Comparison of ENCODE assay signal across 8 mouse cellular contexts in the genomic region with DNA sequence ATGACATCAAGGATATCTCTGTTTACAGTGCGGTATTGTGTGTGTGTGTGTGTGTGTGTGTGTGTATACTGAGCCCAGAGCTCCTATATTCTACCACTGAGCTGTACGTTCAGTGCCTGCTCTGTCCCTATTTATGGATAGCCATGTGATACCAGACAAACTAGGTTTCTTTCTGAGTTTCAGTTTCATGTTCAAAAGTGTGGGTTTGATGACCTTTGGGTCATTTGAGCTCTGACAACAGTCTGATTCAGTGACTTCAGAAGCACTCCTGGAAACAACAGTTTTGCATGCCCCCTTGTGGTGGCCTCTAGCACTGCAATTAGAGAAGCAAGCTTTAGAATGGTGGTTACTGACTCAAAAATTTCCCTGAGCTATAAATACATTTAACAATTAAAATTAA. TPM values are rescaled to one million over a fixed set of nuclear protein-coding genes. Genes with fewer than 3 reads are reported as not detected.
DNase-seq lines count a peak whose midpoint lies in the region; ATAC-seq and TF ChIP-seq lines count a peak whose summit lies in the region.

No protein-coding gene starts in this region.

- TF ChIP-seq CTCF in gastrocnemius, adult 2 months (IDR thresholded peaks at IDR 0.05) = peak; percentile 98; the same call in 1 of the 2 replicates
- TF ChIP-seq CTCF in liver, adult 2 months (IDR thresholded peaks at IDR 0.05; ENCODE audit: low read depth, low read length) = peak; percentile 68

- peak overlapping the region; percentile 63 for H3K27ac ChIP-seq in gastrocnemius, adult 2 months
- no peak overlapping the region for H3K27ac ChIP-seq in kidney, embryonic 14.5 days (ENCODE audit: low read depth, low read length)
- peak overlapping the region; percentile 57 for H3K27ac ChIP-seq in liver, adult 2 months (replicated peaks; ENCODE audit: insufficient read depth, low read depth, low read length)

- WGBS in kidney, embryonic 14.5 days = 74% methylated on average over 2 of the region's 2 CpGs
- WGBS in liver, adult 2 months = 36% methylated on average over 2 of the region's 2 CpGs

- H3K4me3 ChIP-seq in gastrocnemius, adult 2 months = no peak overlapping the region
- no peak overlapping the region for H3K4me3 ChIP-seq in kidney, embryonic 14.5 days (ENCODE audit: low read length)
- peak overlapping the region; percentile 26; the same call in 1 of the 2 replicates for H3K4me3 ChIP-seq in liver, adult 2 months (ENCODE audit: insufficient read depth, low read depth, low read length)

- no peak overlapping the region for H3K9ac ChIP-seq in kidney, embryonic 14.5 days (ENCODE audit: low read depth, low read length)
- peak overlapping the region; percentile 50; the same call in 1 of the 2 replicates for H3K9ac ChIP-seq in liver, adult 2 months (ENCODE audit: low read depth, low read length)

- no peaks in the 10 kb centered on the region for H3K79me2 ChIP-seq in liver, adult 2 months (ENCODE audit: control insufficient read depth, insufficient read depth, low read length)

- peak; percentile 87 for DNase-seq in CD4-positive, CD25-positive, alpha-beta regulatory T cell, adult 2 months (ENCODE audit: low read depth, low spot score)
- DNase-seq in WW6 (ENCODE audit: low read depth, low spot score) = peak; percentile 29
- peak; percentile 88 to 91 for DNase-seq in cerebellum, postnatal 10 days
- peak; percentile 84 for DNase-seq in gastrocnemius, adult 2 months
- peak; percentile 93 for DNase-seq in liver, adult 2 months (ENCODE audit: extremely low read depth, low read depth, low spot score)
- peak; percentile 31 to 76 for DNase-seq in thymus, postnatal 10 days (ENCODE audit: low spot score in 2 of 2)

- ATAC-seq in kidney, embryonic 14.5 days (ENCODE audit: low FRiP score, low TSS enrichment) = peak; percentile 60; the same call in 1 of the 2 replicates
- peak; percentile 94 for ATAC-seq in neutrophil, adult 5-6 weeks (ENCODE audit: extremely low read depth, insufficient number of reproducible peaks, low FRiP score, poor library complexity, severe bottlenecking)

- no peaks in the 10 kb centered on the region for H3K27me3 ChIP-seq in kidney, embryonic 14.5 days (ENCODE audit: control insufficient read depth, insufficient read depth, low read length)
- no peaks in the 10 kb centered on the region for H3K27me3 ChIP-seq in liver, adult 2 months (ENCODE audit: control insufficient read depth, insufficient read depth, low read length)

- H3K9me3 ChIP-seq in kidney, embryonic 14.5 days (ENCODE audit: control insufficient read depth, low read length) = no peaks in the 10 kb centered on the region

- H3K36me3 ChIP-seq in kidney, embryonic 14.5 days (ENCODE audit: control insufficient read depth, insufficient read depth, low read length) = no peaks in the 10 kb centered on the region
- H3K36me3 ChIP-seq in liver, adult 2 months (ENCODE audit: control insufficient read depth, insufficient read depth, low read length) = no peaks in the 10 kb centered on the region

- no peaks in the 10 kb centered on the region for H3K4me1 ChIP-seq in kidney, embryonic 14.5 days (ENCODE audit: control insufficient read depth, insufficient read depth, low read length)
- peaks cover 3% of the 10 kb centered on the region; the same call in 1 of the 2 replicates for H3K4me1 ChIP-seq in liver, adult 2 months (ENCODE audit: control insufficient read depth, insufficient read depth, low read length)

- H3K4me2 ChIP-seq in kidney, embryonic 14.5 days (replicated peaks; ENCODE audit: low read depth, low read length) = no peak overlapping the region

- intact Hi-C loops in gastrocnemius, adult 2 months (cut with DNase I) = loop anchor here (2.0 to 10.0 kb wide), 4 partner anchors 51 to 492 kb away; partner anchors contain the start of gene Tent2

- TF ChIP-seq POLR2A in liver, adult 2 months (IDR thresholded peaks at IDR 0.05; ENCODE audit: extremely low read depth, insufficient read depth, low read length) = no peak

RNA-seq across cellular contexts. Expression of gene Tent2, which starts 50.9 kb away (rescaled TPM):
- 10 to 100 TPM; 10.2 to 12.4 TPM for total RNA-seq in gastrocnemius, adult 2 months (2021)
- polyA plus RNA-seq in kidney, embryonic 14.5 days (2014; fragmentation: Nextera tagmentation; extraction: Ambion mirVana) = 62.7 and 86.3 TPM in 2 replicates
- 25.0 and 25.8 TPM in 2 replicates for total RNA-seq in liver, adult 2 months (2014; rRNA removed)
- polyA plus RNA-seq in liver, adult 2 months (2012; rRNA removed) = 9.3 and 10.0 TPM in 2 replicates
- 56.1 and 67.7 TPM in 2 replicates for total RNA-seq in neutrophil, adult 5-6 weeks (2017)

RNA-seq across cellular contexts. Expression of gene Homer1, which starts 56.4 kb away (rescaled TPM):
- 100 to 1,000 TPM in 1 of 2 experiments, 10 to 100 TPM in 1; 97.0 to 104 TPM for total RNA-seq in gastrocnemius, adult 2 months (2021)
- polyA plus RNA-seq in kidney, embryonic 14.5 days (2014; fragmentation: Nextera tagmentation; extraction: Ambion mirVana) = 8.6 and 8.9 TPM in 2 replicates
- 12.3 and 13.2 TPM in 2 replicates for total RNA-seq in liver, adult 2 months (2014; rRNA removed)
- 1.8 and 2.6 TPM in 2 replicates for polyA plus RNA-seq in liver, adult 2 months (2012; rRNA removed)
- 16.2 and 19.9 TPM in 2 replicates for total RNA-seq in neutrophil, adult 5-6 weeks (2017)

Comparison
In these comparisons a context has a peak if more than half of its experiments do, and no peak if none do; other contexts are left out.
1. DNase-seq: peak in every context shown above with its lines; median percentile 93 in liver, adult 2 months; 90 in cerebellum, postnatal 10 days; 87 in CD4-positive, CD25-positive, alpha-beta regulatory T cell, adult 2 months; 84 in gastrocnemius, adult 2 months; 54 in thymus, postnatal 10 days; 29 in WW6.